ENCODE assay signal across 11 mouse cellular contexts in genomic region chr16:14444059-14444855, GRCm38 (mm10).
DNase-seq lines count a peak whose midpoint lies in the region; ATAC-seq lines count a peak whose summit lies in the region.
"Had no signal": no experiment of that assay in that cellular context is flagged by ENCODE, and none has a peak within 500 bp of the region (broad histone marks: within the 10 kb centered on the region; RNA-seq: fewer than 3 reads in every experiment).

No protein-coding gene starts in this region.

- H3K9ac ChIP-seq in neural tube, embryonic 15.5 days (replicated peaks): no peak overlapping the region
- H3K9ac ChIP-seq in heart, embryonic 13.5 days: no peak overlapping the region
- H3K9ac ChIP-seq: forebrain, embryonic 15.5 days had no signal

- H3K27me3 ChIP-seq in neural tube, embryonic 15.5 days (replicated peaks): no peaks in the 10 kb centered on the region
- H3K27me3 ChIP-seq in heart, embryonic 13.5 days (replicated peaks): 0 out of 2 replicates have a peak, but pooled peaks cover 3% of the 10 kb centered on the region
- H3K27me3 ChIP-seq: forebrain, embryonic 15.5 days had no signal

- no peaks in the 10 kb centered on the region for H3K9me3 ChIP-seq in neural tube, embryonic 15.5 days (replicated peaks)
- no peaks in the 10 kb centered on the region for H3K9me3 ChIP-seq in heart, embryonic 13.5 days
- H3K9me3 ChIP-seq: forebrain, embryonic 15.5 days had no signal

- peaks cover 13% of the 10 kb centered on the region; the same call in 1 of the 2 replicates for H3K36me3 ChIP-seq in neural tube, embryonic 15.5 days
- no peaks in the 10 kb centered on the region for H3K36me3 ChIP-seq in heart, embryonic 13.5 days
- H3K36me3 ChIP-seq: forebrain, embryonic 15.5 days had no signal

- peak; percentile 76 for DNase-seq in gastrocnemius, adult 18-20 months (ENCODE audit: low spot score)
- DNase-seq in gastrocnemius, postnatal 36 days: no peak
- DNase-seq in neural tube, embryonic 10.5 days (ENCODE audit: extremely low spot score, low spot score): no peak
- DNase-seq in layer of hippocampus, postnatal 25 days (ENCODE audit: extremely low spot score in 1 of 2, low spot score in 1 of 2): no peak

- no peak overlapping the region for H3K4me2 ChIP-seq in neural tube, embryonic 15.5 days
- H3K4me2 ChIP-seq in heart, embryonic 13.5 days: no peak overlapping the region
- H3K4me2 ChIP-seq: forebrain, embryonic 15.5 days had no signal

- H3K4me3 ChIP-seq in neural tube, embryonic 15.5 days (replicated peaks): no peak overlapping the region
- no peak overlapping the region for H3K4me3 ChIP-seq in heart, embryonic 13.5 days
- H3K4me3 ChIP-seq: forebrain, embryonic 15.5 days had no signal

- ATAC-seq in neural tube, embryonic 15.5 days (ENCODE audit: low FRiP score): peak; percentile 29; the same call in 1 of the 2 replicates
- no peak for ATAC-seq in heart, embryonic 13.5 days (ENCODE audit: extremely low read depth, insufficient number of reproducible peaks, low FRiP score, low TSS enrichment)
- ATAC-seq in frontal cortex, adult (ENCODE audit: low TSS enrichment): no peak; the same call in 1 of the 2 replicates
- ATAC-seq in activated CD4-positive, CD25-positive, alpha-beta regulatory T cell, adult 4 months: no peak
- ATAC-seq: CD4-positive, CD25-positive, alpha-beta regulatory T cell, adult 4 months; forebrain, embryonic 15.5 days; inflammation-experienced regulatory T-cells, adult 6 months had no signal

- no peak overlapping the region for H3K27ac ChIP-seq in neural tube, embryonic 15.5 days (replicated peaks)
- peak overlapping the region; percentile 6; the same call in 1 of the 2 replicates for H3K27ac ChIP-seq in heart, embryonic 13.5 days (replicated peaks)
- H3K27ac ChIP-seq: forebrain, embryonic 15.5 days had no signal

- 61% methylated on average over 6 of the region's 6 CpGs for WGBS in neural tube, embryonic 15.5 days
- 62% methylated on average over 6 of the region's 6 CpGs for WGBS in heart, embryonic 13.5 days

- peaks cover 3% of the 10 kb centered on the region; the same call in 1 of the 2 replicates for H3K4me1 ChIP-seq in neural tube, embryonic 15.5 days
- H3K4me1 ChIP-seq in heart, embryonic 13.5 days: peaks cover 15% of the 10 kb centered on the region
- H3K4me1 ChIP-seq: forebrain, embryonic 15.5 days had no signal

- intact Hi-C loops in gastrocnemius, postnatal 36 days (cut with DNase I): no loop called here
